Mouse (Mus musculus) thymus, adult 2 months (tissue): ENCODE measurements around the gene Ppp1r12c.

Experiments
- CTCF ChIP-seq: fragments of 200-500 bp; IDR thresholded peaks from 2 replicates; pipeline ENCODE4 v1.5.1; 2012; ENCODE audit warnings: mild to moderate bottlenecking, control low read depth, low read length, moderate library complexity, borderline replicate concordance; ENCODE audit not compliant: control insufficient read depth, poor library complexity, insufficient read depth; ENCODE audit errors: extremely low read depth
- POLR2A ChIP-seq: fragments of 200-500 bp; IDR thresholded peaks from 2 replicates; pipeline ENCODE4 v1.6.1; 2012; ENCODE audit warnings: mild to moderate bottlenecking, low read length, control low read depth, moderate library complexity; ENCODE audit not compliant: control insufficient read depth, poor library complexity, insufficient read depth; ENCODE audit errors: extremely low read depth

DNA sequence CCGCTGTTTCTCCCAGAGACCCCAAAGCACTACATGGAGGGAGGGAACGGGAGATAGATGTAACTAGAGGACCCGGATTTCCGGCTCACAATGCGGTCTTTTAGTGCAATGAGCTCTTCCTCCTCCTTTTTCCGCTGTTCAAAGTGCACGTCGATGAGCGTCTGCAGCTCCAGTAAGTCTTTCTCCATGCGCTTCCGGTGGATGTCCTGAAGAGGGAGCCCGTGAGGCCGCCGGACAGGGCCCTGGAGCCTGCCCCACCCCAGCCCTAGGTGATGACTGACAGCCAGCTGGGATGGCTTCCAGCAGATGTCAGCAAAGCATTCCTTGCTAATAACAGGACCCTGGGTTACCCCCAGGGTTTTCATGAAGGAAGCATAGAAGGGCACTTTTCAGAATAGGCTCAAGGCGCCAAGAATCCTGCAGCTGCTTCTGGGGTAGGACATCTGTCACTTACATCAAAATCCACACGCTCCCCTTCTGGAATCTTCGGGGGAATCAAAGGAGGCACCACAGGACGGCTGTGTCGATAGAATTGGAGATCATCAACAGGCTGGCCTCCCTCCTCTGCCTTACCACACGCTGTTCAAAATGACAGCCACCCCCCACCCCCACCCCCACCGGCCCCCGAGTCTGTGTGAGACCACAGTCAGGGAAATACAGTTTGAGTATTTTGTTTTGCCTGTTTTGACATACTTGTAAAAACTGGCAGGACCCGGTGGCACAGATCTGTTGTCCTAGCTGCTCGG is 8.6 kb upstream of the Ppp1r12c start:
- TF ChIP-seq CTCF, result peak; percentile 91
- no peak for TF ChIP-seq POLR2A
